In the genomic region with DNA sequence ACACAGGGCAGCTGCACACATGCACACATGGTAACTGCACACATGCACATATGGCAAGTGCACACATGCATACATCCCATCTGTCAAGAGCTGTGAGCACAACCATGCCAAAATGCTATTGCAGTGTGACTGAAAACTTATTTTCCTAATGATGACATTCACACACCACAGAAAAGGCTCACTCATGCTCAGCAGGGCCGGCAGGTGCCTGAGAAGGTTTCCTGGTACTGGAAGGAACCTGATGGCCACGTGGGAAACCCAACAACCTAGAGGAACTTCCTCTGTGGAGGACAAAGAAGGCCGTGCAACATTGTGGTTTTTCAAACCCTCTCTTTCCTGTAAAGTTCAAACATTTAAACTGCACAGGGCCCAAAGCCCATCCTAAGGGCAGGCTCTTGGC, we compare ENCODE assay signal across 28 mouse cellular contexts.
"Had no signal": no experiment of that assay in that cellular context is flagged by ENCODE, and none has a peak within 500 bp of the region (broad histone marks: within the 10 kb centered on the region; RNA-seq: fewer than 3 reads in every experiment).

No protein-coding gene starts in this region.

- H3K27ac ChIP-seq: gastrocnemius, adult 2 months; heart, embryonic 10.5 days; heart, embryonic 13.5 days; heart, embryonic 15.5 days; hindbrain, embryonic 10.5 days; hindbrain, embryonic 12.5 days; hindbrain, embryonic 14.5 days; intestine, embryonic 15.5 days; kidney, embryonic 15.5 days; kidney, postnatal 0 days; limb, embryonic 13.5 days; limb, embryonic 15.5 days; liver, embryonic 12.5 days had no signal

- H3K9ac ChIP-seq: heart, embryonic 13.5 days; heart, embryonic 15.5 days; hindbrain, embryonic 12.5 days; hindbrain, embryonic 14.5 days; intestine, embryonic 15.5 days; kidney, embryonic 15.5 days; limb, embryonic 13.5 days; limb, embryonic 15.5 days; liver, embryonic 12.5 days had no signal

- H3K4me2 ChIP-seq: heart, embryonic 13.5 days; heart, embryonic 15.5 days; hindbrain, embryonic 12.5 days; hindbrain, embryonic 14.5 days; intestine, embryonic 15.5 days; kidney, embryonic 15.5 days; limb, embryonic 13.5 days; limb, embryonic 15.5 days; liver, embryonic 12.5 days had no signal

- H3K36me3 ChIP-seq: heart, embryonic 10.5 days; heart, embryonic 13.5 days; heart, embryonic 15.5 days; hindbrain, embryonic 10.5 days; hindbrain, embryonic 12.5 days; intestine, embryonic 15.5 days; kidney, embryonic 15.5 days; limb, embryonic 13.5 days; limb, embryonic 15.5 days; liver, embryonic 12.5 days had no signal

- H3K4me3 ChIP-seq: gastrocnemius, adult 2 months; heart, embryonic 10.5 days; heart, embryonic 13.5 days; heart, embryonic 15.5 days; hindbrain, embryonic 10.5 days; hindbrain, embryonic 12.5 days; intestine, embryonic 15.5 days; kidney, embryonic 15.5 days; limb, embryonic 13.5 days; limb, embryonic 15.5 days; liver, embryonic 12.5 days had no signal

- ATAC-seq: hindbrain, embryonic 16.5 days; inflammation-experienced regulatory T-cells, adult 6 months; intestine, embryonic 15.5 days; intestine, postnatal 0 days; liver, embryonic 12.5 days had no signal

- H3K9me3 ChIP-seq: heart, embryonic 10.5 days; heart, embryonic 13.5 days; heart, embryonic 15.5 days; hindbrain, embryonic 10.5 days; hindbrain, embryonic 12.5 days; intestine, embryonic 15.5 days; kidney, embryonic 15.5 days; limb, embryonic 13.5 days; limb, embryonic 15.5 days; liver, embryonic 12.5 days had no signal

- H3K27me3 ChIP-seq: heart, embryonic 13.5 days; heart, embryonic 15.5 days; hindbrain, embryonic 12.5 days; intestine, embryonic 15.5 days; kidney, embryonic 15.5 days; limb, embryonic 13.5 days; limb, embryonic 15.5 days; liver, embryonic 12.5 days had no signal

- DNase-seq: gastrocnemius, adult 2 months; gastrocnemius, postnatal 10 days; gastrocnemius, postnatal 25 days; heart, adult 18-20 months; heart, postnatal 14 days; heart, postnatal 36 days; kidney, adult 18-20 months; kidney, adult 9 months; kidney, postnatal 14 days; kidney, postnatal 36 days; layer of hippocampus, adult 9-11 months; layer of hippocampus, postnatal 36 days; left cerebral cortex, postnatal 4 days had no signal

- H3K4me1 ChIP-seq: heart, embryonic 10.5 days; heart, embryonic 15.5 days; hindbrain, embryonic 10.5 days; intestine, embryonic 15.5 days; kidney, embryonic 15.5 days; limb, embryonic 13.5 days; limb, embryonic 15.5 days; liver, embryonic 12.5 days had no signal
